Mouse (Mus musculus) lung, adult 2 months (tissue): ENCODE results near the gene Cep89.

ENCODE experiments used
- CTCF ChIP-seq: fragments of 200-500 bp; IDR thresholded peaks from 2 replicates; pipeline ENCODE4 v1.5.1; 2011; ENCODE audit warnings: mild to moderate bottlenecking, low read length, control low read depth; ENCODE audit not compliant: insufficient read depth
- POLR2A ChIP-seq: fragments of 200-500 bp; IDR thresholded peaks from 2 replicates; pipeline ENCODE4 v1.6.1; 2011; ENCODE audit warnings: low read depth, mild to moderate bottlenecking, control low read depth, low read length, borderline replicate concordance; ENCODE audit errors: extremely low read depth

GRCm38 (mm10) chr7:35351155-35351554, 45.7 kb upstream of the Cep89 start:
- TF ChIP-seq CTCF (no peak), POLR2A (no peak)
